Mouse (Mus musculus) natural killer cell, adult 2 months (primary cell): ENCODE data around the gene Adora3.

Experiments used
- DNase-seq, 2 experiments: peaks; one replicate each; pipeline ENCODE4 v3.0.0; 2022; ENCODE audit warnings: low spot score in 2 of 2

The Adora3 gene

DNA sequence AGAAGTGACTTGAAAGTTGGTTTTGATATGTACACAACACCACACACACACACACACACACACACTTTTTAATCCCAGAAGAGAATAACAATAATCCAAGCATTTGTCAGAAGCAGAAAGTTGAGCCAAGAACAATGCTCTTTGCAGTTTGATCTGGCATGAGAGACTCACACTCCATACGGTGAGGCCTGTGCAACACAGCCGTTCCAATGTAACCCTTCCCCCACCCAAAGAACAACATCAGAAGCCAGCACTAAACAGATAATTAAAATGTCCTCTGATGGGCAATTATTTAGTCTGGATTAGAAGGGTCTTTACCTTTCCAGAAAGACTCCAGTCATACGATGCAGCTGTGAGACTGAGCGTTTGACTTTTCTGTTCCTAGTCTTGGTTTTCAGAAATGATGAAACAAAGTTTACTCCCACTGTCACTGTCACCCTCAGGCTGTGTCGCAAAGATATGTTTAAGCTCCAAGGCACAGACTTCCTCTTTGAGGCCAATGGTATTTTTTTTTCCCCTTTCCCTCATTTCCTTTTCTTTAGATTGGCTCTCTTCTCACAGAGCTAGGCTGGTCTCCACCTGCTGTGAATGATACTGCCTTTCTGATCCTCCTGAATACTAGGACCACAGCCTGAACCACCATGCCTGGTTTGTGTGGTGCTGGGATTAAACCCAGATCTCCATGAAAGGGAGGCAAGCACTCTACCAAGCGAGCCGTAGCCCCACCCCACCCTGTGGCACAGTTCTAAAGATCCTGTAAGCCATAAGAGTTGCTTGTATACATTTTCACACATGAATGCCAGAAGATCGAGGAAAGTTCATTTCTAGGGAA, 61.8 kb downstream of the Adora3 start, which contains the start of gene I830077J02Rik:
Gene I830077J02Rik, minus strand, starts transcription at position 425 of the 832 bp plus-strand sequence.
- no peak for DNase-seq

GRCm38 (mm10) chr3:105933926-105934325, 63.3 kb downstream of the Adora3 start:
- no peak for DNase-seq

DNA sequence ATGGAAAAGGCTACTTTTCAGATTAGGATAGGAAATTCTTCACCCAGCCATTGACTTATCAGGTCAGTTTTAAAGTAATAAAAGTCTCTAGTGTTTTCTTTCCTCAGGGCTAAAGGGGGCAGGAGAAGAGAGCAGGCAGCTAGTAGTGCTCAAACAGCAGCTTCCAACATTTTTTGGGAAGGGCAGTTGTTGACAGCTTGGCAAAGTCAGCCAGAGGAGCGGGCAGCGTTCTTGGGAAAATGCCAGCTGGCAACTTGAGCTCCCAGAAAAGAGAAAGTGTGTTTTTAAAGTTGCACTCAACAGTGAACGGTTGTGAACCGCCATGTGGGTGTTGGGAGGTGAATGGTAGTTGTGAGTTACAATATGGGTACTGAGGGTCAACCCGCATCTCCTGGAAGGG, 64.4 kb downstream of the Adora3 start:
- DNase-seq = no peak

GRCm38 (mm10) chr3:105936111-105936510, 65.5 kb downstream of the Adora3 start:
- no peak for DNase-seq

GRCm38 (mm10) chr3:105951348-105951747, 80.7 kb downstream of the Adora3 start:
- DNase-seq = no peak

DNA sequence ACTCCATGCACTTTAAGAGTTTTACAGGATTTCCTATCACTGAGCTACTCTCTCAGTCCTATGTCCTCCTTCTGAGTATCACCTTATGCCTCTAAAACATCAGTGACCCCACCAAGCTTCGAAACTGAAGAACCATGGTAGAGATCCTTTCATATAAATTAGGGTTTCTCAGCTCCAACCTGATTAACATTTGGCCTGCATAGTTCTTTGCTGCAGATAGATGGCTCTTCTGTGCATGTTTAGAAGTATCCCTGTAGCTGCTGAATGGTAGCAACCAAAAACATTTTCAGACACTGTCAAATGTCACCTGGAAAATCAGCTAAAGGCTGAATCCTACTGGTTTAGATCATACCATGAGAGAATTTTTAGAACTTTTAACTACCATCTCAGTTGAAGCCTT, 86.6 kb downstream of the Adora3 start:
- no peak for DNase-seq

DNA sequence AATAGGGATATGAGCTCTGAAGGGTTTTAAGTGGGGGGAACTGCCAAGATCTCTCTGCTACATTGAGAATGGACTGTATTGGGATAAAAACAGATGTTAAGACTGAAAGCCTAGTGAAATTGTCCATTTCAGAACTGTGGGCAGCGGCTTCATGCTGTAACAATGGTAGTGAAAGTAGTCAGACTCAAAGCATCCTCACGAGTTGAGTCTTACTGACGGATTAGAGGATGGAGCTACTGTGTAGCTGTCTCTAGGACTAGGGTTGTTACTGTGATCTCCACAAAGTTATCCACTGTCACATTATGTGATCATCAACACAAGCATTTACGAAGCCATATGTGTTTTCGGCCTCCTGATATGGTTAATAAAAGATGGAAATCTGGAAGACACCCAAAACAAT, 87.5 kb downstream of the Adora3 start:
- no peak for DNase-seq
